Mouse (Mus musculus): ENCODE results near the gene Zfp664. TPM values are rescaled to one million over a fixed set of nuclear protein-coding genes. Genes with fewer than 3 reads are reported as not detected.

Gene Zfp664
- polyA plus RNA-seq, 1 experiment from 2014 or later = 54.1 TPM

DNA sequence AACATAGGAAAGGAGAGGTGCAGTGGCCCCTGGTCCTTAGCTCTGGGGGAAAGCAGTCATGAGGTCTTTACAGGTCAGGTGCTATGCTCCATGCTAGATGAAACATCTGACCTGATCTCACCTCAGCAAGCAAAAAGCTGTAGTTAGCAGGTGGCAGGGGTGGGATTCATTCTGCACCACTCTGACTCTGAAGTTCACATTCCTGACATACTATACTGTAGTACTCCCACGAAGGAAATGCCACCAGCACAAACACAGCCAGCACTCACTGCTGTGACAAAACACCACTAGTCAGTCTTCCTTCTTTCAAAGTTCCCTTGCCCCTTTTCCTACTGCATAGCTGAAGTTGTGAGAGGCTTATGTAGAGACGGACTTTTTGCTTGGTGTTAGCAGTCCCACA, 10.2 kb upstream of the Zfp664 start:
- no peak overlapping the region for H3K4me3 ChIP-seq (ENCODE audit: control insufficient read depth in 1 of 2, insufficient read depth in 1 of 2, low read depth in 1 of 2, low read length in 2 of 2)
- peaks cover 30% of the 10 kb centered on the region for H3K27me3 ChIP-seq (ENCODE audit: control insufficient read depth, insufficient read depth, low read length)
- no peak overlapping the region for H3K27ac ChIP-seq (replicated peaks in 1 of 2; ENCODE audit: control insufficient read depth in 1 of 2, insufficient read depth in 1 of 2, low read depth in 2 of 2, low read length in 2 of 2)
- no peaks in the 10 kb centered on the region for H3K36me3 ChIP-seq (ENCODE audit: control insufficient read depth, insufficient read depth, low read length)
- no peak overlapping the region for H3K9ac ChIP-seq (ENCODE audit: low read length)
- ATAC-seq (ENCODE audit: insufficient number of reproducible peaks, insufficient read depth, low FRiP score, low read depth) = no peak
- 35% methylated on average over 2 of the region's 2 CpGs for WGBS
- H3K4me1 ChIP-seq (ENCODE audit: control insufficient read depth in 2 of 2, insufficient read depth in 2 of 2, low read length in 2 of 2) = no peaks in the 10 kb centered on the region
- H3K9me3 ChIP-seq (ENCODE audit: control insufficient read depth, low read length) = no peaks in the 10 kb centered on the region
- H3K4me2 ChIP-seq (ENCODE audit: low read length) = no peak overlapping the region

DNA sequence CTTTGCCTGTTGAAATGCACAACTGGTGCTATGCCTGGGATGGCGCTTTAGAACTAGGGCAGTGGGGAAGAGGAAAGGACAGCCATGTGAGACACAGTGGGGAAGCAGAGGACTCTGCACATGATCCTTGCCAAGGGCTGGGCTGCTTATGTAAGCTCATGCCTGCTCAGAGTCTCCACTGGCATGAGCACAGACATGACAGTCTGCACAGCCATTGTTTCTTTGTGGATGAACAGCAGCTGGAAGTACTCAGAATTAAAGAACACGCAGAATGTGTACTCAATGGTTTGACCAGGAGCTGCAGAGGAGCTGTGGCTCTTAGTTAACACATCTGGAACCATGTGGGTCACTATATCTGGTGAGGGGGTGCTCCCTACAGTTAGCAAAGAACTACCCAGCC, 9.4 kb upstream of the Zfp664 start:
- Histone ChIP-seq H3K27me3 (ENCODE audit: control insufficient read depth, insufficient read depth, low read length) (peaks cover 37% of the 10 kb centered on the region), H3K4me3 (ENCODE audit: control insufficient read depth in 1 of 2, insufficient read depth in 1 of 2, low read depth in 1 of 2, low read length in 2 of 2) (no peak overlapping the region), H3K9me3 (ENCODE audit: control insufficient read depth, low read length) (no peaks in the 10 kb centered on the region), H3K36me3 (ENCODE audit: control insufficient read depth, insufficient read depth, low read length) (no peaks in the 10 kb centered on the region), H3K9ac (ENCODE audit: low read length) (no peak overlapping the region), H3K4me2 (ENCODE audit: low read length) (no peak overlapping the region), H3K27ac (replicated peaks in 1 of 2; ENCODE audit: control insufficient read depth in 1 of 2, insufficient read depth in 1 of 2, low read depth in 2 of 2, low read length in 2 of 2) (no peak overlapping the region), H3K4me1 (ENCODE audit: control insufficient read depth in 2 of 2, insufficient read depth in 2 of 2, low read length in 2 of 2) (no peaks in the 10 kb centered on the region)
- no peak for ATAC-seq (ENCODE audit: insufficient number of reproducible peaks, insufficient read depth, low FRiP score, low read depth)
- WGBS = 57% methylated on average over 2 of the region's 2 CpGs

DNA sequence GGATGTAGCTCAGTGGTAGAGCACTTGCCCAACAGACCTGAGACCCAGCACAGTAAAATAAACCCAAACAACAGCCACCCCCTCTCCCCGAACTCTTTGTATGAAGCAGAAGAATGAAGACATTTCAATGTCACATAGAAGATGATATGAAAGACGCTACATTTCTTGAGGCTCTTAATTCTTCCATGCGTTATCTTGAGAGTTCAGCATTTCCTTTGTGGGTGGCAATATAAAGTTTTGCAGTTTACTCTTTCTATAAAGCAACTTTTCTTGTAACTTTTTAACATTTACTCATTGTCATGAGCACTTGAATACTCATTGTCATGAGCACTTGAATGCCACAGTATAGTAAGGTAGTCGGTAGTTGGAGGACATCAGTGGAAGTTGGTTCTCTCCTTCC, 8.3 kb upstream of the Zfp664 start:
- Histone ChIP-seq H3K27me3 (ENCODE audit: control insufficient read depth, insufficient read depth, low read length) (peaks cover 36% of the 10 kb centered on the region), H3K27ac (replicated peaks in 1 of 2; ENCODE audit: control insufficient read depth in 1 of 2, insufficient read depth in 1 of 2, low read depth in 2 of 2, low read length in 2 of 2) (no peak overlapping the region), H3K4me2 (ENCODE audit: low read length) (no peak overlapping the region), H3K9ac (ENCODE audit: low read length) (no peak overlapping the region), H3K4me3 (ENCODE audit: control insufficient read depth in 1 of 2, insufficient read depth in 1 of 2, low read depth in 1 of 2, low read length in 2 of 2) (no peak overlapping the region), H3K4me1 (ENCODE audit: control insufficient read depth in 2 of 2, insufficient read depth in 2 of 2, low read length in 2 of 2) (no peaks in the 10 kb centered on the region), H3K36me3 (ENCODE audit: control insufficient read depth, insufficient read depth, low read length) (no peaks in the 10 kb centered on the region), H3K9me3 (ENCODE audit: control insufficient read depth, low read length) (no peaks in the 10 kb centered on the region)
- WGBS = 84% methylated on average over 4 of the region's 4 CpGs
- no peak for ATAC-seq (ENCODE audit: insufficient number of reproducible peaks, insufficient read depth, low FRiP score, low read depth)

DNA sequence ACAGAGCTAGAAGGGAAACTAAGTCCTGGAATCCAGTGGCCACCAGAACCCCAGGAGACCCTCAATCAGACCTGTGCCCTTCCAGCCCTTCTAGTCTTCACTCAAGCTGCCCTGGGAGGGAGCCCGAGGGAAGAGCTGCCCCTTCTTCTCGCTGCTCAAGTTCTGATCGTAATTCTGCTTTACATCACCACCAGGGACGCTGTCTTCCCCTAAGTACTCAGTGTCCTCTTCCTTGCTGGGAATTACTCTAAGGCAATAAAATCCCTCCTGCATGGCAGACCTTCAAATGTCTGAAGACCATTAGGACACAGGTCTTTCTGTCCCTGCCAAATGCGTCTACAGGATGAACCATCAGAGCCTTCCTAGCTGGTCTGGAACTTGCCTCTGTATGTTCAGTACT, 2.5 kb upstream of the Zfp664 start:
- ATAC-seq (ENCODE audit: insufficient number of reproducible peaks, insufficient read depth, low FRiP score, low read depth) = no peak
- H3K9me3 ChIP-seq (ENCODE audit: control insufficient read depth, low read length) = no peaks in the 10 kb centered on the region
- H3K9ac ChIP-seq (ENCODE audit: low read length) = no peak overlapping the region
- H3K27ac ChIP-seq (replicated peaks in 1 of 2; ENCODE audit: control insufficient read depth in 1 of 2, insufficient read depth in 1 of 2, low read depth in 2 of 2, low read length in 2 of 2) = no peak overlapping the region
- H3K4me3 ChIP-seq (ENCODE audit: control insufficient read depth in 1 of 2, insufficient read depth in 1 of 2, low read depth in 1 of 2, low read length in 2 of 2) = no peak overlapping the region
- no peak overlapping the region for H3K4me2 ChIP-seq (ENCODE audit: low read length)
- WGBS = 10% methylated on average over 5 of the region's 5 CpGs
- H3K36me3 ChIP-seq (ENCODE audit: control insufficient read depth, insufficient read depth, low read length) = peaks cover 4% of the 10 kb centered on the region; the same call in 1 of the 2 replicates
- peaks cover 52% of the 10 kb centered on the region for H3K27me3 ChIP-seq (ENCODE audit: control insufficient read depth, insufficient read depth, low read length)
- H3K4me1 ChIP-seq (ENCODE audit: control insufficient read depth in 2 of 2, insufficient read depth in 2 of 2, low read length in 2 of 2) = peaks cover 2 to 15% of the 10 kb centered on the region in 2 experiments; a peak in 3 of 4 replicates

DNA sequence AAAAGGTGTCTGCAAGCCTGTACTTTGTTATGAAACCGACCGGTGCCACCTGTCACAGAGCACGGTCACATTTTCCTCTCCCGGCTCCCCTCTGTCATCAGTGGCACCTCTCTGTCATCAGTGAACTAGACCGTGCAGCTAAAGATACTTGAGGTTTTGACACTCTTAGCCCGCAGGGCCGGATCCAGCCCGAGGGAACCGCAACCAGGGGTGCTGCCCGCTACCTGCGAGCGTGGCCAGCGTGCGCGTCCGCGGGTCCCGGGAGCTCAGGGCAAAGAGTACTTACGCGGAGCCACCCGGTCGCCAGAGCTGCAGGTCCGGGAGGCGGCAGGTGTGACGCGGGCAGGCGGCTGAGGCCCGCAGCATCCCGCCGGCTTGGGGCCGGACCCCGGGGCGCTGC, 1.0 kb upstream of the Zfp664 start:
- Histone ChIP-seq H3K4me2 (ENCODE audit: low read length) (peak overlapping the region; percentile 97), H3K27me3 (ENCODE audit: control insufficient read depth, insufficient read depth, low read length) (peaks cover 52% of the 10 kb centered on the region), H3K9ac (ENCODE audit: low read length) (peak overlapping the region; percentile 57), H3K4me1 (ENCODE audit: control insufficient read depth in 2 of 2, insufficient read depth in 2 of 2, low read length in 2 of 2) (peaks cover 2 to 15% of the 10 kb centered on the region in 2 experiments; a peak in 3 of 4 replicates), H3K36me3 (ENCODE audit: control insufficient read depth, insufficient read depth, low read length) (peaks cover 13% of the 10 kb centered on the region; the same call in 1 of the 2 replicates), H3K4me3 (ENCODE audit: control insufficient read depth in 1 of 2, insufficient read depth in 1 of 2, low read depth in 1 of 2, low read length in 2 of 2) (peak overlapping the region; percentile 53 to 87), H3K9me3 (ENCODE audit: control insufficient read depth, low read length) (no peaks in the 10 kb centered on the region), H3K27ac (replicated peaks in 1 of 2; ENCODE audit: control insufficient read depth in 1 of 2, insufficient read depth in 1 of 2, low read depth in 2 of 2, low read length in 2 of 2) (no peak overlapping the region)
- no peak for ATAC-seq (ENCODE audit: insufficient number of reproducible peaks, insufficient read depth, low FRiP score, low read depth)
- WGBS = 2% methylated on average over 31 of the region's 33 CpGs

DNA sequence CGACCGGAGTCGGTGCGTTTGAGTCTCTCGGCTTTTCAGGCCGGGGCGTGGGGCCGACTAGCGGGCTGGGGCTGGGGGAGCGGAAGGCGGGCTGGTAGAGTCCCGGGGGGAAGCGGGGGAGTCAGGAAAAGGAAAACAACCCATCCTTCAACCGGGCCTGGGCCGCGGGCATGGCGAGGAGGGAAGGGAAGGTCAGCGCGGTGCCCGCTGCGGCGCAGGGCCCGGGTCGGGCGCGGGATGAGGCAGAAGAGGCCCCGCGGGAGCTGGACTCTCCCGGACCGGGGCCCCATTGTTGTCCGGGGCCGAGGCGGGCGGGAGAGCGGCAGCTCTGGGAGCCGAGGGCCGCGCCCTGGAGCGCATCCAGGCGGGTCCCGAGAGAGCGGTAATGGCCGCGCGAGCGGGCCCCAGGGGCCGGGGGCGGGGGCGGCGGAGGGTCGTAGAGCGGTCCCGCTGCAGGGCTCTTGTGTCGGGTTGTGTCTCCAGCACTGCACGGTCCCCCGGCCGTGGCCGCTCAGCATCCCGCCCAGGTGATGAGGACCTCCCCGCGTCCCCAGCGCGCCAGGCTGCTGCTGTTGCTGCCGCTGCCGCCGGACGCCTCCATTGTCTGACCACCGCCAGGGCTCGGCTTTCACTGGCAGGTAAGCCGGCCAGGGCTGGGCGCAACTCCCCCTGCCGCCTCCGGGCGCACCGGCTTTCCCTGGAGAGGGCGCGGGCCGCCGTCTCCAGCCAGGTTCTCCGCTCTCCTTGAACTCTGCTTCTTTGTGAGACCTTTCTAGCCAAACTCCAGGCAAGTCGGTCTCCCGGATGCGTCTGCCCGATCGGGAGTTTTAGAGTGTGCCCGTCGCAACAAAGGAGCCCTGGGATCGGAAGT, 615 bp downstream of the Zfp664 start:
- H3K27ac ChIP-seq (replicated peaks in 1 of 2; ENCODE audit: control insufficient read depth in 1 of 2, insufficient read depth in 1 of 2, low read depth in 2 of 2, low read length in 2 of 2) = peak overlapping the region; percentile 43 to 87; a peak in 3 of 4 replicates
- H3K27me3 ChIP-seq (ENCODE audit: control insufficient read depth, insufficient read depth, low read length) = peaks cover 37% of the 10 kb centered on the region
- no peaks in the 10 kb centered on the region for H3K9me3 ChIP-seq (ENCODE audit: control insufficient read depth, low read length)
- peaks cover 27% of the 10 kb centered on the region; the same call in 1 of the 2 replicates for H3K36me3 ChIP-seq (ENCODE audit: control insufficient read depth, insufficient read depth, low read length)
- H3K4me1 ChIP-seq (ENCODE audit: control insufficient read depth in 2 of 2, insufficient read depth in 2 of 2, low read length in 2 of 2) = peaks cover 2 to 15% of the 10 kb centered on the region in 2 experiments; a peak in 3 of 4 replicates
- H3K9ac ChIP-seq (ENCODE audit: low read length) = peak overlapping the region; percentile 90
- H3K4me2 ChIP-seq (ENCODE audit: low read length) = peak overlapping the region; percentile 76
- peak overlapping the region; percentile 84 to 87 for H3K4me3 ChIP-seq (ENCODE audit: control insufficient read depth in 1 of 2, insufficient read depth in 1 of 2, low read depth in 1 of 2, low read length in 2 of 2)
- peak; percentile 55 for ATAC-seq (ENCODE audit: insufficient number of reproducible peaks, insufficient read depth, low FRiP score, low read depth)
- WGBS = under 1% methylated on average over 65 of the region's 88 CpGs

DNA sequence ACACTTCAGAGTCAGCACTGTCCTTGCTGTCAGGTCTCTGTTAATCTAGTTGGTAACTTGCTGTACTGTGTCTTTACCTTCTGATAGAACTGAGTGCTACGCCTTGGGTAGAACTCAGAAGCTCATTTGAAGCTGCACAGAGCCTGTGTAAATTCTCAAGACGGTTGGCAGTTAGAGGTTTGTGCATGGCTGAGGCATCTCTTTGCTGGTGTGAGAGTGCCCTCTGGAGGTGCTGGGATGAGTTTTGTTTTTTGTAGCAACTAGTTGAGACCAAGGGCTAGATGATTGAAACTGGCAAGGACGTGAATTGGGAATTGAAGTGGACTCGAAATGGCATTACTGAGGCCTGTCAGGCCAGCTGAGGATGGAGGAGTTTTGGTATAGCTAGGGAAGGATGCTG, 6.5 kb downstream of the Zfp664 start:
- H3K36me3 ChIP-seq (ENCODE audit: control insufficient read depth, insufficient read depth, low read length) = peaks cover 33% of the 10 kb centered on the region; the same call in 1 of the 2 replicates
- H3K9me3 ChIP-seq (ENCODE audit: control insufficient read depth, low read length) = no peaks in the 10 kb centered on the region
- H3K4me1 ChIP-seq (ENCODE audit: control insufficient read depth in 2 of 2, insufficient read depth in 2 of 2, low read length in 2 of 2) = peaks cover 13 to 40% of the 10 kb centered on the region in 2 experiments
- WGBS = 43% methylated on average over 4 of the region's 4 CpGs
- H3K4me2 ChIP-seq (ENCODE audit: low read length) = no peak overlapping the region
- no peak overlapping the region for H3K9ac ChIP-seq (ENCODE audit: low read length)
- H3K27me3 ChIP-seq (ENCODE audit: control insufficient read depth, insufficient read depth, low read length) = no peaks in the 10 kb centered on the region
- ATAC-seq (ENCODE audit: insufficient number of reproducible peaks, insufficient read depth, low FRiP score, low read depth) = no peak
- H3K4me3 ChIP-seq (ENCODE audit: control insufficient read depth in 1 of 2, insufficient read depth in 1 of 2, low read depth in 1 of 2, low read length in 2 of 2) = no peak overlapping the region
- H3K27ac ChIP-seq (replicated peaks in 1 of 2; ENCODE audit: control insufficient read depth in 1 of 2, insufficient read depth in 1 of 2, low read depth in 2 of 2, low read length in 2 of 2) = no peak overlapping the region
